Mouse (Mus musculus) limb, embryonic 14.5 days (tissue): ENCODE results near the gene Cxcr4. TPM values are rescaled to one million over a fixed set of nuclear protein-coding genes. Genes with fewer than 3 reads are reported as not detected.

Experiments
- ATAC-seq: fragments of 200-750 bp; cut with Nextera tagmentation; 2 replicates; pipeline ENCODE4 v1.8.0; 2017; ENCODE audit warnings: low read depth, moderate number of reproducible peaks, moderate TSS enrichment; ENCODE audit not compliant: low FRiP score
- DNase-seq: peaks from one replicate; pipeline ENCODE4 v3.0.0-alpha.2; 2015; ENCODE audit warnings: low spot score
- H3K27ac ChIP-seq: fragments of 300-500 bp; sonication (generic); replicated peaks from 2 replicates; pipeline ENCODE4 v1.5.1; 2014; ENCODE audit warnings: low read depth, mild to moderate bottlenecking, low read length, moderate library complexity, mixed read lengths
- H3K27me3 ChIP-seq: fragments of 300-500 bp; sonication (generic); 2 replicates; pipeline ENCODE4 v1.6.1; 2014; ENCODE audit warnings: low read length, mixed read lengths; ENCODE audit not compliant: control insufficient read depth, insufficient read depth
- H3K36me3 ChIP-seq: fragments of 300-500 bp; sonication (generic); 2 replicates; pipeline ENCODE4 v1.6.1; 2014; ENCODE audit warnings: mild to moderate bottlenecking, low read length, moderate library complexity, mixed read lengths; ENCODE audit not compliant: control insufficient read depth, insufficient read depth
- H3K4me1 ChIP-seq: fragments of 300-500 bp; sonication (generic); 2 replicates; pipeline ENCODE4 v1.6.1; 2014; ENCODE audit warnings: antibody characterized with exemption, low read length, mixed read lengths; ENCODE audit not compliant: control insufficient read depth, insufficient read depth
- H3K4me2 ChIP-seq: fragments of 300-500 bp; sonication (generic); replicated peaks from 2 replicates; pipeline ENCODE4 v1.6.1; 2014; ENCODE audit warnings: low read depth, mild to moderate bottlenecking, low read length, moderate library complexity; ENCODE audit not compliant: severe bottlenecking
- H3K4me3 ChIP-seq: fragments of 300-500 bp; sonication (generic); replicated peaks from 2 replicates; pipeline ENCODE4 v1.5.1; 2014; ENCODE audit warnings: low read length
- H3K9ac ChIP-seq: fragments of 300-500 bp; sonication (generic); 2 replicates; pipeline ENCODE4 v1.6.1; 2014; ENCODE audit warnings: mild to moderate bottlenecking, low read depth, low read length, moderate library complexity; ENCODE audit not compliant: severe bottlenecking
- H3K9me3 ChIP-seq: fragments of 300-500 bp; sonication (generic); 2 replicates; pipeline ENCODE4 v1.6.1; 2016; ENCODE audit warnings: low read length; ENCODE audit not compliant: control insufficient read depth
- POLR2A ChIP-seq: fragments of 200-500 bp; IDR thresholded peaks from 2 replicates; pipeline ENCODE4 v1.8.0; 2012; ENCODE audit warnings: inconsistent platforms, mild to moderate bottlenecking, moderate library complexity, borderline replicate concordance; ENCODE audit not compliant: insufficient read depth, insufficient read length; ENCODE audit errors: extremely low read depth
- WGBS: fragments of 180-500 bp; shearing (Covaris S2); extraction: QIAGEN DNeasy Blood & Tissue Kit; methylation state at CpG from one replicate; pipeline ENCODE4 v1.1.7; 2014; 5-methylcytosine and 5-hydroxymethylcytosine counted together
- polyA plus RNA-seq, 2 experiments: library from polyadenylated mRNA; depleted of rRNA in 1 of 2; stranded (reverse) in 1 of 2; unstranded in 1 of 2; fragments of >200 nt; fragmentation: Nextera tagmentation in 1 of 2; extraction: Ambion mirVana in 1 of 2; gene quantifications; 2 replicates each; pipeline versions ENCODE4 v1.2.1 to v1.2.3; 2012 to 2014

Gene Cxcr4
- polyA plus RNA-seq, 2 experiments, result 2.9 to 28.6 TPM

DNA sequence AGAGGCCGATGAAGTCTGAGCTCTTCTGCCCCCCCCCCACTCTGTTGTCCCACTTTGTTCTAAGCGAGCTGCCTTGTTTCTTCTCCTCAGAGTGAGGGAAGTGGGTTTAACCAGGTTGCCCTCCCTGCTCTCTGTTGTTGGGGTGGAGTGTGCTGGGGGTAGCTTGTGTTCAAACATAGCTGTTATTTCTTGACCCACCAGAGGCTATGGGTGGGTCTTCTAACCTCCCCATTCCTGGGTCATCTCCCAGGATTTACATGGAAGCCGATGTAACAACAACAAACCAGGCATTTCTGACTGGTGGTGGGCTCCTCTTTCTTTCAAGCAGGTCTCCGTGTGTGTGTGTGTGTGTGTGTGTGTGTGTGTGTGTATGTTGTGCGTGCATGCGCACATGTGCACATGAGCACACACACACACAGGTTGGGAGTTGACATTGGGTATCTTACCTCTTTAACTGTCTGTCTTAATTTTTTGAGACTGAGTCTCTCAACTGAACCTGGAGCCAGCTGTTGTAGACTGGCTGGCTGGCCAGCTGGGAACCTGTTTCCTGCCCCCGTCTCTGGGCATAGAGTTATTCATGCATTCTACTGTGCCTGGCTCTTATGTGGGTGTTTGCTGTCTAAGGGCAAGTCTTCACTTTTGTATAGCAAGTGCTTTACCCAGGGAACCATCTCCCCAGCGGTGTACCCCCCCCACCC, 10.7 kb upstream of the Cxcr4 start:
- 83% methylated on average over 8 of the region's 8 CpGs for WGBS

DNA sequence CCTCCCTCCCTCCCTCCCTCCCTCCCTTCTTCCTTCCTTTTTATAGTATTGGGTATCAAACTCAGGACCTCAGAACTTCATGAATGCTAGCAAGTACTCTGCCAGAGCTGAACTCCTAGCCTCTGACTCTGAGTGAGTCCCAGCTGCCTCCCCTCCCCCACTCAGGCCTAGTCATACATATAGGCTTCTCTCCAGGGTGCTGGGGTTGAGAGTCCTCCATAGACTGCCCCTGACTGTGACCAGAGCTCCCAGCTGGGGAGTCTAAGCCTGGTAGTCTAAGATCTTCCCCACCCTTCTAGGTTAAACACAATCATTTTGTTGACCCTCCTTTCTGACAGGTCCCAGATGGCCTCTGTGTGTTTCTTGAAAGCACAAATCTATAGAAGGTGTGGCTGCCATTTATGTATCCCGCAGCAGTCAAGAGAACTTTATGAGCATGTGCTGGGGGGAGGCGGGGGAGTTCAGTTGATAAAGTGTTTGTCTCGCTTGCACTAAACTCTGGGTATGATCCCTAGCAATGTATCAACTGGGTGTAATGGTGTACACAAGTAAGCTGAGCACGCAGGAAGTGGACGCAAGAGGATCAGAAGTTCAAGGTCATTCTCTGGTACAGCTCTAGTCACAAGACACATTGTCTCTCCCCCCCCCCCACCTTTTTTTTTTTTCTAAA, 10.1 kb upstream of the Cxcr4 start:
- TF ChIP-seq POLR2A, result no peak
- no peak for ATAC-seq

More for the DNA sequence above, 10.7 kb upstream of the Cxcr4 start:
- no peaks in the 10 kb centered on the region for H3K9me3 ChIP-seq
- no peak for TF ChIP-seq POLR2A
- no peak overlapping the region for H3K9ac ChIP-seq
- no peaks in the 10 kb centered on the region for H3K27me3 ChIP-seq
- no peak overlapping the region for H3K4me3 ChIP-seq
- H3K4me1 ChIP-seq, result no peaks in the 10 kb centered on the region
- H3K27ac ChIP-seq, result no peak overlapping the region
- no peak for ATAC-seq
- no peak for DNase-seq
- no peaks in the 10 kb centered on the region for H3K36me3 ChIP-seq
- no peak overlapping the region for H3K4me2 ChIP-seq

DNA sequence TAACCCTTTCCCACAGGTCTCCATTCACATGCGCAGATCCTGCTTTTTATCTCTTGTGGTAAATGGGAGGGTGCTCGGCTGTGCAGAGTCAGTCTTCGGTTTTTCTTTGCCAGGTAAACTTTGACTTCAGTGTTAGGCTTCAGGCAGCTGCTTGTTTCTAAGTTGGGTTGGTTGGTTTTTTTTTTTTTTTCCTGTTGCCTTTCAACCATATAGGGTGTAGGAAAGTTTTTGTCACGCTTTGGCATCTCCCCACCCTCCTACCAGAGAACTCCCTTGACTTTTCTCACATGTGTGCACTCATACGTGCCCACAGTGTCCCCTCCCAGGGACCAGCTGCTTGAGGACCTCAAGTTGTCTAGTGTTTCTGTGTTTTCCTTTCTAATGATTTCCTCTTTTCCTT, 9.2 kb upstream of the Cxcr4 start:
- no peaks in the 10 kb centered on the region for H3K36me3 ChIP-seq
- H3K4me1 ChIP-seq, result no peaks in the 10 kb centered on the region
- H3K9me3 ChIP-seq, result no peaks in the 10 kb centered on the region
- H3K27me3 ChIP-seq, result no peaks in the 10 kb centered on the region
- DNase-seq, result no peak
- 65% methylated on average over 5 of the region's 5 CpGs for WGBS
- H3K27ac ChIP-seq, result no peak overlapping the region
- no peak overlapping the region for H3K9ac ChIP-seq
- H3K4me2 ChIP-seq, result no peak overlapping the region
- ATAC-seq, result no peak
- no peak overlapping the region for H3K4me3 ChIP-seq
- TF ChIP-seq POLR2A, result no peak

More for the DNA sequence above, 10.1 kb upstream of the Cxcr4 start:
- no peaks in the 10 kb centered on the region for H3K36me3 ChIP-seq
- no peak for DNase-seq
- H3K4me3 ChIP-seq, result no peak overlapping the region
- H3K4me2 ChIP-seq, result no peak overlapping the region
- no peaks in the 10 kb centered on the region for H3K9me3 ChIP-seq
- no peaks in the 10 kb centered on the region for H3K27me3 ChIP-seq
- WGBS, result 64% methylated on average over 5 of the region's 5 CpGs
- no peaks in the 10 kb centered on the region for H3K4me1 ChIP-seq
- no peak overlapping the region for H3K9ac ChIP-seq
- no peak overlapping the region for H3K27ac ChIP-seq

DNA sequence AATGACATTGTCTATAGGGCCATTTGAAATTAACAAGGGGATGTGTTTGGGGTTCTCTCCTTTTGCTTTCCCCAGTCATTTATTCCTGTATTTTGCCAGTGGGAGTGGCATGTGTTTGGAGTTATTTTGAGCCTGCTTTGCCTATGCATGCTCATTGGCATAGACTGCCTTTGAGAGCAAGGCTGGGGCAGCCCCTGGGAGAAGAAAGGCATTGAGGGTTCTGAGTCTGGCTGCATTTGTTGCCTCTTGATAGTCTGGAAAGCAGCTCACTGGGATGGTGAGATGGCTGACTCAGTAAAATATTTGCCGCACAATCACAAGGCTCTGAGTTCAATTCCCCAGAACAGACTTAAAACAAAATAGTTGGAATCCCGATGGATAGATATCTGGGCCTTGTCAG, 8.5 kb upstream of the Cxcr4 start:
- no peak overlapping the region for H3K9ac ChIP-seq

DNA sequence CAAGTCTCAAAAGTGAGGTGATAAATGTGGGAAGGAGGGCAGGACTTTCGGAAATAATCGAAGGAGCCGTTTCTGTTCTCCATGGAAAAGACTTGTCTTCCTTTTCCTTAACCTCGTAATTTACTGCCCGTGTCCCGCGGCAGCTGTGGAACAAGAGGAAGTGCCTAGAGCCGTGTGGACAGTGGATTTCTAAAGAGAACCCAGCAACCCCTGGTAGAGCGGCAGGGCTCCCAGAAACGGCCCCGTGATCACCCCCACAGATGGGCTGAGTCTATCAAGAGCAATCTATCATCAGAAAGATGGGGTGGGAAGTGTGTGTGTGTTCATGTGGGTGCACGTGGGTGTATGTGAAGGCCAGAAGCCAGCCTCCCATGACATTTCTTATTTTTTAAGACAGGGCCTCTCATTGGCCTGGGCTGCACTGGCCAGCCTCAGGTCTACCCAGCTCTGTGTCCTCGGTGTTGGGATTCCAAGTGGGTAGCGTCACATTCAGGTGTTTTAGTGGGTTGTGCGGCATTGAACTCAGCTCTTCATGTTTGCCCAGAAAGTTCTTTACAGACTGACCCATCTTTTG, 5.2 kb upstream of the Cxcr4 start:
- H3K4me1 ChIP-seq, result peaks cover 14% of the 10 kb centered on the region; the same call in 1 of the 2 replicates
- no peak for DNase-seq
- H3K9me3 ChIP-seq, result no peaks in the 10 kb centered on the region
- H3K36me3 ChIP-seq, result no peaks in the 10 kb centered on the region
- 54% methylated on average over 15 of the region's 15 CpGs for WGBS
- peaks cover 12% of the 10 kb centered on the region; the same call in 1 of the 2 replicates for H3K27me3 ChIP-seq
- TF ChIP-seq POLR2A, result no peak
- H3K27ac ChIP-seq, result no peak overlapping the region
- no peak for ATAC-seq
- no peak overlapping the region for H3K4me2 ChIP-seq
- no peak overlapping the region for H3K9ac ChIP-seq
- no peak overlapping the region for H3K4me3 ChIP-seq

More for the DNA sequence above, 8.5 kb upstream of the Cxcr4 start:
- Histone ChIP-seq H3K27me3 (no peaks in the 10 kb centered on the region), H3K27ac (no peak overlapping the region), H3K4me3 (no peak overlapping the region), H3K4me1 (0 out of 2 replicates have a peak, but pooled peaks cover 2% of the 10 kb centered on the region), H3K4me2 (no peak overlapping the region), H3K9me3 (no peaks in the 10 kb centered on the region), H3K36me3 (no peaks in the 10 kb centered on the region)
- ATAC-seq (no peak), DNase-seq (no peak)
- WGBS, result 89% methylated on average over 2 of the region's 2 CpGs
- no peak for TF ChIP-seq POLR2A
